Mouse (Mus musculus): Measurements from ENCODE around the gene Prss56. TPM values are rescaled to one million over a fixed set of nuclear protein-coding genes. Genes with fewer than 3 reads are reported as not detected.

The Prss56 gene
- polyA plus RNA-seq, 1 experiment from 2014 or later, result not detected

DNA sequence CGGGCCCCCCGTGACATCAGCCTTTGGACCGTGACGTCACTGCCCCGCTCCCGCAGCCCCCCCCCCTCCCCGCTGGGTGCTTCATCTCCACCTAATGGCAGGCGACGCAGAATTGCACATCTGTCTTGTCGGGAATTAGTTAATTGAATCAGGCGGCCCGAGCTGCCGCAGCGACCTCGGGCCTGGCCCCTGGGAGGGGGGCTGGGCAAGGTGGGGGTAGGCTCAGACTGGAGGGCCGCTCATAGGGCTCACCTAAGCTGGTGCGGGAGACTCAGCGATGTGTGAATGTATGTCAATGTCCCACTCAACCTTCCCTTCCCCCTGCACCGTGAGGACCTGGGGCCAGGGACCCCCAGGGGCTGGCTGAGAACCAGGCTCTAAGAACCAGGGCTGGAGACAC is 12.7 kb upstream of the Prss56 start:
- H3K4me3 ChIP-seq, result peak overlapping the region; percentile 32
- no peaks in the 10 kb centered on the region for H3K36me3 ChIP-seq
- H3K27me3 ChIP-seq (ENCODE audit: insufficient read depth, poor library complexity, severe bottlenecking), result peaks cover 91% of the 10 kb centered on the region
- WGBS, result 15% methylated on average over 19 of the region's 19 CpGs
- no peak for DNase-seq (ENCODE audit: low spot score)
- no peak overlapping the region for H3K27ac ChIP-seq
- peaks cover 25% of the 10 kb centered on the region for H3K4me1 ChIP-seq
- H3K9me3 ChIP-seq, result no peaks in the 10 kb centered on the region

GRCm38 (mm10) chr1:87171312-87171711 is 11.8 kb upstream of the Prss56 start:
- Histone ChIP-seq H3K36me3 (no peaks in the 10 kb centered on the region), H3K4me3 (no peak overlapping the region), H3K4me1 (peaks cover 32% of the 10 kb centered on the region), H3K27ac (no peak overlapping the region), H3K9me3 (no peaks in the 10 kb centered on the region), H3K27me3 (ENCODE audit: insufficient read depth, poor library complexity, severe bottlenecking) (peaks cover 83% of the 10 kb centered on the region)
- no peak for DNase-seq (ENCODE audit: low spot score)
- 79% methylated on average over 1 of the region's 1 CpGs for WGBS

- Histone ChIP-seq H3K27me3 (ENCODE audit: insufficient read depth, poor library complexity, severe bottlenecking) (peaks cover 80% of the 10 kb centered on the region), H3K36me3 (no peaks in the 10 kb centered on the region), H3K4me3 (no peak overlapping the region), H3K9me3 (no peaks in the 10 kb centered on the region), H3K27ac (no peak overlapping the region), H3K4me1 (peaks cover 32% of the 10 kb centered on the region)
- DNase-seq (ENCODE audit: low spot score), result no peak
- 48% methylated on average over 9 of the region's 9 CpGs for WGBS
These were observed 10.8 kb upstream of the Prss56 start for GRCm38 (mm10) chr1:87172316-87172715.

GRCm38 (mm10) chr1:87174006-87174955 is 8.8 kb upstream of the Prss56 start:
- Histone ChIP-seq H3K27ac (0 out of 2 replicates have a peak overlapping the region, but pooled peaks have one; percentile 0), H3K4me3 (no peak overlapping the region; the same call in 1 of the 2 replicates), H3K27me3 (ENCODE audit: insufficient read depth, poor library complexity, severe bottlenecking) (peaks cover 71% of the 10 kb centered on the region), H3K36me3 (no peaks in the 10 kb centered on the region), H3K9me3 (no peaks in the 10 kb centered on the region), H3K4me1 (peaks cover 30% of the 10 kb centered on the region)
- 22% methylated on average over 28 of the region's 28 CpGs for WGBS
- DNase-seq (ENCODE audit: low spot score), result no peak

- DNase-seq (ENCODE audit: low spot score), result peak; percentile 89
- no peaks in the 10 kb centered on the region for H3K36me3 ChIP-seq
- WGBS, result 25% methylated on average over 11 of the region's 11 CpGs
- no peaks in the 10 kb centered on the region for H3K9me3 ChIP-seq
- H3K4me1 ChIP-seq, result peaks cover 18% of the 10 kb centered on the region
- peaks cover 71% of the 10 kb centered on the region for H3K27me3 ChIP-seq (ENCODE audit: insufficient read depth, poor library complexity, severe bottlenecking)
- H3K4me3 ChIP-seq, result no peak overlapping the region
- no peak overlapping the region for H3K27ac ChIP-seq
These were observed 7.2 kb upstream of the Prss56 start for GRCm38 (mm10) chr1:87175852-87176292.

GRCm38 (mm10) chr1:87180896-87181295 is 2.2 kb upstream of the Prss56 start:
- Histone ChIP-seq H3K36me3 (no peaks in the 10 kb centered on the region), H3K9me3 (no peaks in the 10 kb centered on the region), H3K4me1 (0 out of 2 replicates have a peak, but pooled peaks cover 9% of the 10 kb centered on the region), H3K4me3 (no peak overlapping the region), H3K27ac (no peak overlapping the region), H3K27me3 (ENCODE audit: insufficient read depth, poor library complexity, severe bottlenecking) (peaks cover 84% of the 10 kb centered on the region)
- WGBS, result 44% methylated on average over 5 of the region's 5 CpGs
- no peak for DNase-seq (ENCODE audit: low spot score)

DNA sequence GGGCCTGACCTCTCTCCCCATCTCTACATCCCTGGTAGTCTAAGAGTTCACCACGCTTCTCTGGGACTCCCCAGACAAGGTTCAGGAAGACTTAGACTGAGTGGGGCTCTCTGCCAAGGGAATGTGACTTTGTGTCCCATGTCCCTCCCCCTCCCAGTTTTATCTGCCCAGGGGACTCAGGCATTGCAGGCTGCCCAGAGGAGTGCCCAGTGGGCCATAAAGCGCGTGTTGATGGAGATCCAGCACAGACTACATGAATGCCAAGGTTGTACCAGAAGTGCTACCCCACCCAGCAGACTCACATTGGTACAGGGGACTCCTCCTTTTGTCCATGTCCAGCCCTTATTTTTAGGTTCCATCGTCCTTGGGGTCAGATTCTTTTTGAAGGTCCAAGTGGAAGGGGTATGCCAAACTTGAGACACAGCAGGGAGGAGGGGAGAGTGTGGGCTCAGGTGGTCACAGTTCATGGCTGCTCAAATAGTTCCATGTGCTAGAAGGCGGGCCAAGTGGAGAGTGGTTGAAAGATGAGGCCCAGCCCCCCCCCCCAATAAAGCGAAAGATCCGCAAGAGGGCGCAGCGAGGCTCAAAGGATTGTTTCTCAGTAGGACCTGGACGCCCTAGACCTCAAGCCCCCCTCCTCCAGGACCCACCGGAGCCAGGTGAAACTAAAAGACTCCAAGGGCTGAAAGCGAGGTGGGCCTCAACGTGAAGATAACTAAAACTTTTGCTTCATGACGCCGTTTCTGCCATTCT is 1.1 kb downstream of the Prss56 start:
- Histone ChIP-seq H3K27ac (no peak overlapping the region), H3K27me3 (ENCODE audit: insufficient read depth, poor library complexity, severe bottlenecking) (peaks cover 97% of the 10 kb centered on the region), H3K4me1 (peaks cover 15% of the 10 kb centered on the region; the same call in 1 of the 2 replicates), H3K4me3 (no peak overlapping the region), H3K9me3 (no peaks in the 10 kb centered on the region), H3K36me3 (no peaks in the 10 kb centered on the region)
- 27% methylated on average over 15 of the region's 15 CpGs for WGBS
- DNase-seq (ENCODE audit: low spot score), result no peak

- no peak overlapping the region for H3K27ac ChIP-seq
- DNase-seq (ENCODE audit: low spot score), result peak; percentile 83
- H3K4me3 ChIP-seq, result no peak overlapping the region
- peaks cover 99% of the 10 kb centered on the region for H3K27me3 ChIP-seq (ENCODE audit: insufficient read depth, poor library complexity, severe bottlenecking)
- WGBS, result 10% methylated on average over 20 of the region's 20 CpGs
- peaks cover 15% of the 10 kb centered on the region; the same call in 1 of the 2 replicates for H3K4me1 ChIP-seq
- H3K9me3 ChIP-seq, result no peaks in the 10 kb centered on the region
- H3K36me3 ChIP-seq, result no peaks in the 10 kb centered on the region
These were observed 1.6 kb downstream of the Prss56 start for GRCm38 (mm10) chr1:87184751-87185139.

- DNase-seq (ENCODE audit: low spot score), result no peak
- H3K27me3 ChIP-seq (ENCODE audit: insufficient read depth, poor library complexity, severe bottlenecking), result peaks cover 99% of the 10 kb centered on the region
- peaks cover 15% of the 10 kb centered on the region; the same call in 1 of the 2 replicates for H3K4me1 ChIP-seq
- H3K9me3 ChIP-seq, result no peaks in the 10 kb centered on the region
- no peak overlapping the region for H3K4me3 ChIP-seq
- H3K27ac ChIP-seq, result no peak overlapping the region
- 13% methylated on average over 13 of the region's 13 CpGs for WGBS
- H3K36me3 ChIP-seq, result no peaks in the 10 kb centered on the region
These were observed 2.4 kb downstream of the Prss56 start for GRCm38 (mm10) chr1:87185526-87185925.

DNA sequence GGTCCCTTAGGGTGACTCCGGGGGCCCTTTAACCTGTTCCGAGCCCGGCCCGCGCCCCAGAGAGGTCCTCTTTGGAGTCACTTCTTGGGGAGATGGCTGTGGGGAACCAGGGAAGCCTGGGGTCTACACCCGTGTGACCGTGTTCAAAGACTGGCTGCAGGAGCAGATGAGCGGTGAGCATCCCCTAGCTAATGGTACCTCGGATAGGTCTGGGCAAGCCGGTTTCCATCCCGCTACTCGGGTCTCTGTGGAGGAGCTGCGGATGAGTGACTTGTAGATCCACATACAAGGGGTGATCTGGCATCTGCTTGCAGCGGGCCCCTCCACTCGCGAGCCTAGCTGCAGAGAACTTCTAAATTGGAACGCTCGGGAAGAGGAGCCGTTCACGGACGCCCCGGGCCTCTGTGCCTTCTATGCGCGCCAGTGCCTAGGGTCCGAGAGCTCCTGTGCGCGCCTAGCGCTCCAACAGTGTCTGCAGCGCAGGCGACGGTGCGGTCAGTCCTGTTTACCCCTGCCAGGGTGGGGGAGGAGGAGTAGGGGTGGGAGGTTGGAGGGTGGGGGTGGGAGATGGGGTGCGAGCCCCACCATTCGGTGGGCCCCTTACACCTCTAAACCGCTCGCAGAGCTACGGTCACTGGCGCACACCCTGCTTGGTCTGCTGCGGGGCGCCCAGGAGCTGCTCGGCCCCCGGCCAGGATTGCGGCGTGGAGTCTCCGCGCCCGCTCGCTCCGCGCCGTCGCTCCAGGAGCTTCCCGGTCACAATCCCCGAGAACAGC is 3.3 kb downstream of the Prss56 start:
- no peaks in the 10 kb centered on the region for H3K9me3 ChIP-seq
- H3K36me3 ChIP-seq, result no peaks in the 10 kb centered on the region
- peaks cover 15% of the 10 kb centered on the region; the same call in 1 of the 2 replicates for H3K4me1 ChIP-seq
- peaks cover 99% of the 10 kb centered on the region for H3K27me3 ChIP-seq (ENCODE audit: insufficient read depth, poor library complexity, severe bottlenecking)
- no peak for DNase-seq (ENCODE audit: low spot score)
- peak overlapping the region; percentile 70 for H3K4me3 ChIP-seq
- 1% methylated on average over 54 of the region's 54 CpGs for WGBS
- peak overlapping the region; percentile 77 for H3K27ac ChIP-seq

DNA sequence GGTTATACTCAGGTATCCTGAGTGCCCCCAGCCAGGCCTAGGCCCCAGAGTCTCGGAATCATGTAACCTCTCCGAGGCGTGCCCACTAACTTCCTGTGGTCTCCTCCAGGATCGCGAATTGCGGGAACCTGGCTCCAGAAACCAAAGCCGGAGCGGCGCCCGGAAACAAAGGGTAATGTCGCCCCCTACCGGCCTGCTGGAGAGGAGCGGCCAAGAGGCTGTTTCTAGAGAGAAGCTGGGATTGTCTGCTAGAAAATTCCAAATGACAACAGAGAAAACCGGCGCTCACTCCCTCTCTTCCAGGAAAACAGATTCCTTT is 3.9 kb downstream of the Prss56 start:
- Histone ChIP-seq H3K4me1 (peaks cover 15% of the 10 kb centered on the region; the same call in 1 of the 2 replicates), H3K27me3 (ENCODE audit: insufficient read depth, poor library complexity, severe bottlenecking) (peaks cover 98% of the 10 kb centered on the region), H3K27ac (peak overlapping the region; percentile 77), H3K9me3 (no peaks in the 10 kb centered on the region), H3K4me3 (peak overlapping the region; percentile 70), H3K36me3 (no peaks in the 10 kb centered on the region)
- DNase-seq (ENCODE audit: low spot score), result peak; percentile 88
- WGBS, result under 1% methylated on average over 15 of the region's 15 CpGs

- Histone ChIP-seq H3K36me3 (no peaks in the 10 kb centered on the region), H3K9me3 (no peaks in the 10 kb centered on the region), H3K4me3 (no peak within 1 kb of the TSS), H3K27me3 (ENCODE audit: insufficient read depth, poor library complexity, severe bottlenecking) (peaks cover 79% of the 10 kb centered on the region), H3K4me1 (peaks cover 12% of the 10 kb centered on the region; the same call in 1 of the 2 replicates), H3K27ac (no peak within 1 kb of the TSS)
- 32% methylated on average over 4 of the region's 4 CpGs for WGBS
- DNase-seq (ENCODE audit: low spot score), result no peak
These were observed 7.3 kb downstream of the Prss56 start, which contains the start of gene Chrnd for GRCm38 (mm10) chr1:87190429-87190828. Gene Chrnd (plus strand): TSS chr1:87190607.
